Mouse (Mus musculus): ENCODE data around the gene Fbxo2. TPM values are rescaled to one million over a fixed set of nuclear protein-coding genes. Genes with fewer than 3 reads are reported as not detected.
"Not testable (repeated sequence)": the region's sequence is repeated elsewhere in the genome, so short reads cannot be mapped to it uniquely, and the experiment has no call there.

The Fbxo2 gene
- polyA plus RNA-seq, 1 experiment, result 105 TPM

GRCm38 (mm10) chr4:148170842-148171241 lies 10.4 kb downstream of the Fbxo2 start:
- peak in 1 of 2 experiments; percentile 84 for DNase-seq (ENCODE audit: extremely low spot score in 1 of 2, low spot score in 1 of 2)

DNA sequence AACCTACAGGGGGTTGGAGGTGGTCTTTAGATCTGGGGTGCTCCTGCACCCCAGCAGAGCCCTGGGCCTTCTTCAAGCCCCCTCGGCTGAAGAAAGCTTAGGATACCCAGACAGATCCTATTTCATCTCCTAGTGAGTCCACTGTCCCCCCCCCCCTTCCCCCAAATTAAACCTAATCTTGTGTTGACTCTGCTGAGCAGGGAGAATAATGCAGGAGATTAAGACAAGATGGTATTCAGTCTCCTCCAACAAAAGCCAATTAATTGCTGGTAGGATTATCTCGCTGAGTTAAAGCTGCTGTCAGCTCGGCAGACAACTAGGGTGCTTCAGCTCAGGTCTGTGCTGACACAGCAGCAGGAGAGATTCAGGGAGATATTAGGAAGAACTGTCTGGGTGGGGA lies 10.8 kb downstream of the Fbxo2 start:
- no peak for DNase-seq (ENCODE audit: extremely low spot score in 1 of 2, low spot score in 1 of 2)

DNA sequence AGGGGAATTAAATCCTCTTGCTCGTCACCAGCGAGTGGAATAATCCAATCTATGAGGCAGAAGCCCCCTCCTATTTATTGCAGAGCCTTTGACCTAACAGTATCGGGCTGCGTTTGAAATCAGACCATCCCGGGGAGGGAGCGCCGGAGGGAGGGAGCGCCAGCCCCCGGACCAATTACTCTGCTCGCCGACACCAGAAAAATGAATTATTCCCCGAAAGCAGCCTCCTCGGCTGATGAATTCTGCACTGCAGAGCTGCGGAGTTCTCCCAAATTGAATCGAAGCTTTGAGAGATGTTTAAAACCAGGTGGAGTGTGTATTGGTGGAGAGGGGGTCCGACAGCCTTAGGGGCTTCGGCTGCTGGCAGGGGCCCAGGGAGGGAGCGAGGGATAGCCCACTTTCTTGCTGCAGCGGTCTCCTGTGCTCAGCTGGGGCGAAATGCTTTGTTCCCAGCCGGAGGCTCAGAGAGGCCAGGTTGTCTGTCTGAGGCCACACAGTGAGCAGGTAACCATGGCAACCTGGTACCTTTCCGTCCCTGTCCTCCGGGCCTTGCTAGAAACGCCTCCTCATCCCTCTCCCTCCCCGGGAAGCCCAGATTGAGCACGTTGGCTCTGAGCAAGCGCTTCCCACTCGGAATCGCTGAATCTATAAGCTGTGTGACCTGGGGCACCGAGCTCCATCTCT lies 13.5 kb downstream of the Fbxo2 start:
- DNase-seq (ENCODE audit: extremely low spot score in 1 of 2, low spot score in 1 of 2), result peak in 1 of 2 experiments; percentile 71

GRCm38 (mm10) chr4:148174495-148174862 lies 14.1 kb downstream of the Fbxo2 start:
- no peak for DNase-seq (ENCODE audit: extremely low spot score in 1 of 2, low spot score in 1 of 2)

DNA sequence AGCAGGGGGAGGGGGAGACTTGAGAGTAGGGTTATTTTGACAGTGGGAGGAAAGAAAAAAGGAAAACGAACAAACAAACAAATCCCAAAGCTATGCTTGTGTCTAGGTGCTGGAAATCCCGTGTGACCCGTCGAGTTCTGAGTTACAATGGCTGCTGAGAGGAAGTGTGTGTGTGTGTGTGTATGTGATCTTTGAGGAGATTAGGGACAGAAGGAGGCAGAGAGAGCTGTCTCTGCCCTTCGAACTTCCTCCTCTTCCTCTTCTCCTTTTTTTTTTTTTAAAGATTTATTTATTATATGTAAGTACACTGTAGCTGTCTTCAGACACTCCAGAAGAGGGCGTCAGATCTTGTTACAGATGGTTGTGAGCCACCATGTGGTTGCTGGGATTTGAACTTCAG lies 16.2 kb downstream of the Fbxo2 start:
- DNase-seq (ENCODE audit: extremely low spot score in 1 of 2, low spot score in 1 of 2), result not testable (repeated sequence)

DNA sequence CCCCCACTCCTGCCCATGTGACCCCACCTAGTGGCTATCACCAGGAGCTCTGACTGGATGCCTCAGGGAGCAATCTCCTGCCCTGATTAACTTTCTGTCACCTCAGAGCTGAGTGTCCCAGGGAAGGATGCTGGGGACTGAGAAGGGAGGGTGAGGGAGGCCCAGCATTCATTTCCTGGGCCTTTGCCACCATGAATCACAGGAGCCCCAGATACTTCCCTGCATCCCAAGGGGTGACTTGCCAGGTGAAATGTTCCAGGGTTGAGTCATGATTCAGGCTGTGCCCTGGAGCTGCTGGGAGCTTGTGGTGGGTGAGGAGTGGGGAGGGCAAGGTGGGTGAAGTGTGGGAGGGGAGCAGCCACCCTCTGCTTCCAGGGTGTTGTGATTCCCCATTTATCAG lies 17.3 kb downstream of the Fbxo2 start:
- no peak for DNase-seq (ENCODE audit: extremely low spot score in 1 of 2, low spot score in 1 of 2)

DNA sequence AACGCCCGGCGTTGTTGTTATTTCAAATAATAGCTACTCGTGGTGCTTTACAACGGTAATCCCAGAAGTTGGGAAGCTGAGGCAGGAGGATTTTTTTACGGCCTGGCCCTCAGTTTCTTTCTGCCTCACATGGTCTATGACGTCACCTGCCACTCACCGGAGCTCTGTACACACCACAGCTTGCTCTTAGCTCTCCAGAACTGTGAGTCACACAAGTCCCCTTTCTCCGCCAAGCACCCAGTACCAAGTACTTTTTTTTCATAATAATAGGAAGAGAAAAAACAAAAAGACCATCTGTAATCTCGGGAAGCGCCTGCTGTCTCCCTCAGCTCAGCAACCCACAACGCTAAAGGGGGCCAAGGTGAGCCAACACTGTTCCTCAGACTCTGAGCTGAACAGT lies 21.1 kb downstream of the Fbxo2 start:
- DNase-seq (ENCODE audit: extremely low spot score in 1 of 2, low spot score in 1 of 2), result no peak

DNA sequence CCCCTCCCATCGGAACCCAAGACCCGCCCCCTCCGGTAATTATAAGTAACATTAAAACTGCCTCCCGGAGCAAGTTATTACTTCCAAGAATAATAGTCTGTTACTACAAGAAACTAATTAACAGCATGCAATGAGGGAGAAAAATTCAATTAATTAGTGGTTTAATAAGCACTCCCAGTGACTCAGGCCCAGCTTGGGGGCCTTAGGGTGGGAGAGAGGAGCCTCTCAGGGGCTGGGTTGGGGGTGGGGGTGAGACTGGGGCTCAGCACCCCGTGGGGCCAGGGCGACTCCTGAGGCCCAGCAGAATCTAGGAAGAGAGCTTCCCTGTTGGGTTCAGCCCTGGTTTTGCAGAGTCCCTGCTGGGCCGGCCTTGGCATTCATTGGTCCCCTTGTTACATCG lies 21.9 kb downstream of the Fbxo2 start:
- no peak for DNase-seq (ENCODE audit: extremely low spot score in 1 of 2, low spot score in 1 of 2)

GRCm38 (mm10) chr4:148184564-148184963 lies 24.1 kb downstream of the Fbxo2 start:
- DNase-seq (ENCODE audit: extremely low spot score in 1 of 2, low spot score in 1 of 2), result no peak

DNA sequence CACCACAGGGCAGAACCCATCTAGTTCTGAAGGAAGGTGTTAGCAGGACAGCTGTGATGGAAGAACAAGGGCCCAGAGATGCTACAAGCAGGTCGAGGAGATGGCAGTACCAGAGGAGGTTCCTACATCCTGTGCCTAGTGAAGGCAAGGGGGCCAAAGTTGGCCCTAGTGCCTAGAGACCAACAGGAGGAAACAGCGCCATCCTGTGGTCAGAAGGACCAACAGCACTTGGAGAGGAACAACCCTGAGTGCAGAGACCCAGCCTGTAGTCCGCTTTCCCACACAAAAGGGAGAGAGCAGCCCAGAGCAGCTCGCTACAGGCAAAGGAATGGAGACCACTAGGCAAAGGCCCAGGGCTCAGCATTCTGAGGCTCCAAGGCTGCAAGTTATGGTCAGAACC lies 25.4 kb downstream of the Fbxo2 start:
- DNase-seq (ENCODE audit: extremely low spot score in 1 of 2, low spot score in 1 of 2), result no peak

DNA sequence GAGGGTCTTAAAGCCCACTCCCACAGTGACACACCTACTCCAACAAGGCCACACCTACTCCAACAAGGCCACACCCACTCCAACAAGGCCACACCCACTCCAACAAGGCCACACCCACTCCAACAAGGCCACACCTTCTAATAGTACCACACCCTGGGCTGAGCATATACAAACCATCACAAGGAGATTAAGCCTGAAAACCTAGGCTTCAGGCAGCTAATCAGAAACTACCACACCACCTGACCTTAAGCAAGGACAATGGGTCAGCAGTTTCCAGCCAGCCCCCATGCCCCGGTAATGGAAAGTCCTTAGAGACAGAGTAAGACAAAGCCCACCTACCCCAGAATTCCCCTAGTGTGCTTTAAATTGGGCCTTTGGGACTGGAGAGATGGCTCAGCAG lies 28.3 kb downstream of the Fbxo2 start:
- DNase-seq (ENCODE audit: extremely low spot score in 1 of 2, low spot score in 1 of 2), result not testable (repeated sequence)

GRCm38 (mm10) chr4:148192707-148193245 lies 32.4 kb downstream of the Fbxo2 start:
- DNase-seq (ENCODE audit: extremely low spot score in 1 of 2, low spot score in 1 of 2), result no peak

DNA sequence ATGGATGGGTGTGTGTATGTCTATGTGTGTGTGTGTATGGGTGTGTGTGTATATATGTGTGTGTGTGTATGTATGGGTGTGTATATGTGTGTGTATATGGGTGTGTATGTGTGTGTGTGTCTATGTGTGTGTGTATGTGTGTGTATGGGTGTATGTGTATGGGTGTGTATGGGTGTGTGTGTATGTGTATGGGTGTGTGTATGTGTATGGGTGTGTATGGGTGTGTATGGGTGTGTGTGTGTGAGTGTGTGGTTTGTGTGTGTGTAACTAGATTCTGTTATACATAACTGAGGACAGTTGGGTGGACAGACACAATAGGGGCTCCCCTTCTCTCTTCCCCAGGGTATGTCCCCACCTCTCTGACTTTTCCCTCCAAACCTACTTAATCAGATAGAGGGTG lies 34.0 kb downstream of the Fbxo2 start:
- no peak for DNase-seq (ENCODE audit: extremely low spot score in 1 of 2, low spot score in 1 of 2)

DNA sequence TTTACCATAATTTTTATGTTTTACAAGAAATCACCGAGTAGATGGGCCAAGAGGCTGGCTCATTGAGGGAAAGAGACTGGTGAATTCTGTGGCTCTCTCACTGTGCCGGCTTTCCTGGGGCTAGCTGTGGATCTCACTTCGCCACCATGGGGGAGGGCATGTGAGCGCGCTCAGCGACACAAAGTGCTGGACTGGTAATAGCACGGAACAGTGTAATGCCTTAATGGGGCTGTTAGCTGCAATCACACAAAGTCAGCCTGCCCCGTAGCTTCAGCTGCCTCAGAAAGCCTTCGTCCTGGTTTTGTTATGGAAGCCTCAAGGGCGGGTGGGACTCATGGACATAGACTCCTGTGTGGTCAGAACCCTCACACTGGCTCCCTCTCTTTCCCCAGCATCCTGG lies 38.3 kb downstream of the Fbxo2 start:
- DNase-seq (ENCODE audit: extremely low spot score in 1 of 2, low spot score in 1 of 2), result no peak

DNA sequence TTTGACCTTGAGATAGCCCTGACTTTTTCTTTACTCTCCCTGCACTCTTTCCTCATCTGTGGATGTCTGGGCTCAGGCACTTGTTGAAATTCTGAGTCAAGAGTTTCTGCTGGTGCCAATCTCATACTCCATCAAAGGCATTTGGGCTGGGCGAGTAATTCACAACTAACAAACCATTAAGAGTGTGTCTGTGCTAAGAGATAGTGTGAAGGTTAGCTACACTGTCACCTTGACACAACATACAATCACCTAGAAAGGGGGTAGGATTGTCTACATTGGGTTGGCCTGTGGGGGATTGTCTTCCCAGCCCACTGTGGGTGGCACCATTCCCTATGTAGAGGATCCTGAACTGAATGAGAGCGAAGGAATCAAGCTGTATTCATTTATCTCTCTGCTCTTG lies 43.1 kb downstream of the Fbxo2 start:
- DNase-seq (ENCODE audit: extremely low spot score in 1 of 2, low spot score in 1 of 2), result no peak

DNA sequence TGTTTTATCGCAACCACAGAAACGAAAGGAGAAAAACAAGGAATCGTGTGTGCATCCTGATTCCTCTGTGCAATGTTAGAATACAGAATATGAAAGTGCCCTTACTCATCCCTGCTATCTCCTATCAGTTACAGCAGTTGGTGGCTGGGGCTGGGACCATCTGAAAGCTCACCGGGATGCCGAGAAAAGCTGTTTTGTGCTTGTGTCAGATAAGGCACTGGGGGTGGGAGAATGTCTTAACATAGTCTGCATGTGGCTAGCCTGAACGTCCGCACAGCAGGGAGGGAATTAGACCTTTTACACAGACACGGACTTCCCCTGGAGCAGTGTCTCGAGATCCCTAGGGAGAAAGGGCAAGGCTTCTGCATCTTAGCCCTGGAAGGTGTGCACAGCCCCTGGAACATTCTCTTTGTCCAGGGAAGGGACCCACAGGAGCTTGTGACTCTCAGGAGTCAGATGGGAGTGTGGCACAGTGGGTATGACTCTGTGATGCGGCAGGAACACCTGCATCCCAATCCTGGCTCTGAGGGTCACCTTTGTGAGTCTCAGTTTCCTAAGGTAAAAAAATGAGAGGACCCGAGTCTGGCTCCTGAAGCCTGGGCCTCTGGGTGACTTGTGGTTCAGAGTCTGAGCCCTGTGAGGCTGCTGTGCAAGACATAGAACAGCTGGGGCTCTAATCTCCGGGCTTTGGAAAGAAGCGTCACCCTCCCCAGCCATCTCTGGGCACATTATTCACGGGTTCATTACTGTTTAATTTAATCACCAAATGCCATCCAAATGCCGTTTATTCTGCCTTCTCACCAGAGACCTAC lies 43.8 kb downstream of the Fbxo2 start:
- no peak for DNase-seq (ENCODE audit: extremely low spot score in 1 of 2, low spot score in 1 of 2)

DNA sequence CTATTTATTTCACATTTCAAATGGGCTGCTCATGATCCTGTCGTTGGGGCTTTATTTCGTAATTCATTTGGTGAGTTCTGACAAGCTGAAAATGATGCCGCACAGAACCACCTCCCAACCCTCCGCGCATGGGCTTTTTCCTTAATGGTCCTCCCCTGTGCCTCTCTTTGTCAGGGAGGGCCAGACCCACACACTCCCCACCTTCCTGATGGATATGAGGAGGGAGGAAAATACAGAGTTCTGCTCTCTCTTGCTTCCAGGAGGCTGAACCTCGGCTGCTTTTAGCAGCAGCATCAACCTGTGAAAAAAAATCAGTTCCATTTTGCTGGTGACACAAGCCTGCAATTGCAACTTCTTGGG lies 44.4 kb downstream of the Fbxo2 start:
- DNase-seq (ENCODE audit: extremely low spot score in 1 of 2, low spot score in 1 of 2), result no peak

GRCm38 (mm10) chr4:148214460-148215136 lies 54.2 kb downstream of the Fbxo2 start:
- DNase-seq (ENCODE audit: extremely low spot score in 1 of 2, low spot score in 1 of 2), result peak; percentile 75 to 84

- no peak for DNase-seq (ENCODE audit: extremely low spot score in 1 of 2, low spot score in 1 of 2)
These were observed 55.0 kb downstream of the Fbxo2 start for GRCm38 (mm10) chr4:148215264-148215900.

Measured in frontal cortex, adult 2 months (tissue).